Mouse (Mus musculus): ENCODE results near the gene Dnajb9. TPM values are rescaled to one million over a fixed set of nuclear protein-coding genes. Genes with fewer than 3 reads are reported as not detected.
"Not testable (repeated sequence)": the region's sequence is repeated elsewhere in the genome, so short reads cannot be mapped to it uniquely, and the experiment has no call there.

Gene Dnajb9
- 21.8 and 22.1 TPM in 2 replicates for polyA plus RNA-seq (2015; fragmentation: Nextera tagmentation; extraction: Ambion mirVana)

GRCm38 (mm10) chr12:44209824-44210752 is at the start of gene Dnajb9:
Dnajb9 (minus strand) TSS chr12:44210326.
- H3K4me3 ChIP-seq, result peak within 1 kb of the TSS; percentile 98
- H3K36me3 ChIP-seq, result peaks cover 4% of the 10 kb centered on the region; the same call in 1 of the 2 replicates
- WGBS, result under 1% methylated on average over 77 of the region's 77 CpGs
- H3K9ac ChIP-seq, result peak within 1 kb of the TSS; percentile 93
- H3K4me2 ChIP-seq, result peak within 1 kb of the TSS; percentile 67
- H3K4me1 ChIP-seq, result peaks cover 5% of the 10 kb centered on the region; the same call in 1 of the 2 replicates
- no peaks in the 10 kb centered on the region for H3K27me3 ChIP-seq
- ATAC-seq (ENCODE audit: borderline replicate concordance, extremely low read depth, low FRiP score, low TSS enrichment), result peak; percentile 100
- no peaks in the 10 kb centered on the region for H3K9me3 ChIP-seq
- peak within 1 kb of the TSS; percentile 76 for H3K27ac ChIP-seq

DNA sequence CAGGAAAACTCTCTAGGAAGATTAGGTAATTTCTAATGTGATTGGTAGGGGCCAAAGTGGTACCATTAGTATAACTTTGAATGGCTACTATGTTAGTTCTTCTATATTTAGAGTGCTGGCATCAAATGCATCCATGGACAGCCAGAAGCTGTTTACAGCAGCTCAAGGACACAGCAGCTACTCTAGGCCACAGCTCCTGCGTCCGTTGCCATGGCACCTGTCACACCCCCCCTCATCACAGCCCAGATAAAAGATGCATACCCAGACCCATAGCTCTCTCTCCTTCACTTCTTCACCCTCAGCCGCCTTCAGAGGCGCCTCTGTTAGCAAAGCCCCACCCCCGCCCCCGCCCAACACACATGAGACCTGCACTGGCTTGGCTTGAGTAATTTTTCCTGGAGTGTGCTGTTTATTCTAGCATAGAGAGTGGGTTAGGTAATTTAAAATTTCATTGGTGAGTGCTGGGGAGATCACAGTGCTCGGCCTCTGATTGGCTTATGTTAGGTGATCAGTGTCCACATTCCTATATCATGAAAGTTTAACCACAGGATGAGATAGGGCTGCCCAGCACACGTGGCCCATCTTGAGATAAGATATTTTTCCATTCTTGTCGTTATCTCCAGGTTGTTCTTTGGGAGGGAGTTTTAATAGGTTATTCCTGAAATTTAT is 38.3 kb upstream of the Dnajb9 start:
- no peaks in the 10 kb centered on the region for H3K9me3 ChIP-seq
- ATAC-seq (ENCODE audit: borderline replicate concordance, extremely low read depth, low FRiP score, low TSS enrichment), result no peak
- H3K27me3 ChIP-seq, result no peaks in the 10 kb centered on the region
- H3K9ac ChIP-seq, result no peak overlapping the region
- H3K4me1 ChIP-seq, result no peaks in the 10 kb centered on the region
- WGBS, result 55% methylated on average over 9 of the region's 9 CpGs
- H3K36me3 ChIP-seq, result no peaks in the 10 kb centered on the region
- no peak overlapping the region for H3K4me2 ChIP-seq
- no peak overlapping the region for H3K4me3 ChIP-seq
- no peak overlapping the region for H3K27ac ChIP-seq

DNA sequence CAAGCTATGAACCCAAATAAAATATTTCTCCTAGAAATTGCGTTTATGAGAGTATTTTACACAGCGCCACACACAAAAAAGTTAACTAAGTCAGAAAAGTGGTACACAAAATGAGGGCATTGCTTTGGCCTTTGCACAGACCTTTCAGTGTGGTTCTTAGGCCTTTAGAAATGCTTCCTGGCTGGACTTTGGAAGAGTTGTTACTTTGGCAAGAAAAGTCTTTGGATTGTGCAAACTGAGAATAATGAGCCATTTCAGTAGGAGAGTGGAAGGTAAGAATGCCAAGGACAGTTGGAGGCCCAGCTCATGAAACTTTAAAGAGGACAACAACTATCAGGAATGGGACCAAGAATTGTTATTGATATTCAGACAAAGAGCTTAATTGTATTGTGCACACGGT is 35.6 kb upstream of the Dnajb9 start:
- Histone ChIP-seq H3K4me3 (no peak overlapping the region), H3K27ac (no peak overlapping the region), H3K4me2 (no peak overlapping the region), H3K36me3 (no peaks in the 10 kb centered on the region), H3K9ac (no peak overlapping the region), H3K9me3 (no peaks in the 10 kb centered on the region), H3K4me1 (no peaks in the 10 kb centered on the region), H3K27me3 (no peaks in the 10 kb centered on the region)
- 83% methylated on average over 3 of the region's 3 CpGs for WGBS
- no peak for ATAC-seq (ENCODE audit: borderline replicate concordance, extremely low read depth, low FRiP score, low TSS enrichment)

- ATAC-seq (ENCODE audit: borderline replicate concordance, extremely low read depth, low FRiP score, low TSS enrichment), result no peak
Observed at GRCm38 (mm10) chr12:44242407-44242806, 32.3 kb upstream of the Dnajb9 start.

DNA sequence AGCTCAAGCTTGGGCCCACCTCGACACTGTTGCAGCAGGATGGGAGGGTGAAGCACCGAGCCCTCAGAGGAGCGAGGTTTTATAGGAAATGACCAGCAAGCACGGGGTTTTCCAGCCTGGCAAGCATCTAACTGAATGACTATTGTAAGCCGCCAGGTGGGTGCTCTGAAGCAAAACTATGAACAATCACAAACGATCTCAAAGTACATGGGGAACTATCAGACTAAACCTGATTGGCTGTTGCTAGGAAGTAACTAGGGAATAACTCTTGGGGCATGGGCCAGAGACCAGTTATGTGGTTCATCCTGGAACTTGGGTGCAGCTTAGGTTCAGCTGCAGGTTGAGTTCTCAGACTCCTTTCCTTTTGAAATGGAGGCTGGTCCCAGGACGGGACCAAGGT is 31.0 kb upstream of the Dnajb9 start:
- 71% methylated on average over 7 of the region's 7 CpGs for WGBS
- no peaks in the 10 kb centered on the region for H3K9me3 ChIP-seq
- H3K4me2 ChIP-seq, result no peak overlapping the region
- H3K4me1 ChIP-seq, result no peaks in the 10 kb centered on the region
- no peak for ATAC-seq (ENCODE audit: borderline replicate concordance, extremely low read depth, low FRiP score, low TSS enrichment)
- no peaks in the 10 kb centered on the region for H3K27me3 ChIP-seq
- H3K9ac ChIP-seq, result no peak overlapping the region
- H3K36me3 ChIP-seq, result no peaks in the 10 kb centered on the region
- no peak overlapping the region for H3K4me3 ChIP-seq
- no peak overlapping the region for H3K27ac ChIP-seq

More at GRCm38 (mm10) chr12:44242407-44242806, 32.3 kb upstream of the Dnajb9 start:
- no peaks in the 10 kb centered on the region for H3K27me3 ChIP-seq
- no peaks in the 10 kb centered on the region for H3K4me1 ChIP-seq
- H3K27ac ChIP-seq, result no peak overlapping the region
- H3K9ac ChIP-seq, result no peak overlapping the region
- H3K9me3 ChIP-seq, result no peaks in the 10 kb centered on the region
- 87% methylated on average over 4 of the region's 4 CpGs for whole genome bisulfite sequencing
- H3K4me2 ChIP-seq, result no peak overlapping the region
- no peaks in the 10 kb centered on the region for H3K36me3 ChIP-seq
- no peak overlapping the region for H3K4me3 ChIP-seq

DNA sequence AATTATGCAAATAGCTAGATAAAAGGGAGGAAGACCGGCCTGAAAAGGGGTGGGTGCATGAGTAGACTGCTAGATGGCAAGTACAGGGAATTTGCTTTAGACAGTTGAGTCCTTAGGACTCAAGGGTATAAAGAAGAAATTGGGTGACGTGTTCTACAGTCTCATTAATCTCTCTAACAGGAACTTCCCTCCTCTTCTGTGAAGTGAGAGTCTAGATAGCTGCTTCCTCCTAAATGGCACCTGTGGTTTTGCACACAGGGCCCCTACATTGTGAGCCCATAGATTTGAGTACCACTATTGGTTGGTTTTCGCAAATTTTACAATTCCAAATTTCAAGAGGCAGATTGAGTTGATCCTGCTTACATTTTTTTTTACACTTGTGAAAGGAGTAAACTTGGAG is 14.5 kb upstream of the Dnajb9 start:
- Histone ChIP-seq H3K9me3 (no peaks in the 10 kb centered on the region), H3K27me3 (no peaks in the 10 kb centered on the region), H3K4me2 (no peak overlapping the region), H3K4me1 (no peaks in the 10 kb centered on the region), H3K4me3 (no peak overlapping the region), H3K36me3 (no peaks in the 10 kb centered on the region), H3K27ac (no peak overlapping the region), H3K9ac (no peak overlapping the region)
- ATAC-seq (ENCODE audit: borderline replicate concordance, extremely low read depth, low FRiP score, low TSS enrichment), result no peak
- 58% methylated on average over 3 of the region's 3 CpGs for WGBS

GRCm38 (mm10) chr12:44223044-44223443 is 12.9 kb upstream of the Dnajb9 start:
- no peak for ATAC-seq (ENCODE audit: borderline replicate concordance, extremely low read depth, low FRiP score, low TSS enrichment)
- WGBS, result 75% methylated on average over 3 of the region's 3 CpGs
- no peaks in the 10 kb centered on the region for H3K36me3 ChIP-seq

GRCm38 (mm10) chr12:44221651-44222356 is 11.7 kb upstream of the Dnajb9 start:
- no peaks in the 10 kb centered on the region for H3K27me3 ChIP-seq
- no peak overlapping the region for H3K27ac ChIP-seq
- peak overlapping the region; percentile 73 for H3K4me2 ChIP-seq
- H3K9me3 ChIP-seq, result no peaks in the 10 kb centered on the region
- no peaks in the 10 kb centered on the region for H3K4me1 ChIP-seq
- ATAC-seq (ENCODE audit: borderline replicate concordance, extremely low read depth, low FRiP score, low TSS enrichment), result peak; percentile 39; the same call in 1 of the 2 replicates
- WGBS, result 1% methylated on average over 76 of the region's 89 CpGs
- H3K9ac ChIP-seq, result peak overlapping the region; percentile 54
- no peaks in the 10 kb centered on the region for H3K36me3 ChIP-seq
- peak overlapping the region; percentile 70 for H3K4me3 ChIP-seq

More at GRCm38 (mm10) chr12:44223044-44223443, 12.9 kb upstream of the Dnajb9 start:
- H3K27ac ChIP-seq, result no peak overlapping the region
- no peaks in the 10 kb centered on the region for H3K27me3 ChIP-seq
- H3K4me2 ChIP-seq, result no peak overlapping the region
- H3K9me3 ChIP-seq, result no peaks in the 10 kb centered on the region
- no peak overlapping the region for H3K4me3 ChIP-seq
- H3K9ac ChIP-seq, result no peak overlapping the region
- no peaks in the 10 kb centered on the region for H3K4me1 ChIP-seq

DNA sequence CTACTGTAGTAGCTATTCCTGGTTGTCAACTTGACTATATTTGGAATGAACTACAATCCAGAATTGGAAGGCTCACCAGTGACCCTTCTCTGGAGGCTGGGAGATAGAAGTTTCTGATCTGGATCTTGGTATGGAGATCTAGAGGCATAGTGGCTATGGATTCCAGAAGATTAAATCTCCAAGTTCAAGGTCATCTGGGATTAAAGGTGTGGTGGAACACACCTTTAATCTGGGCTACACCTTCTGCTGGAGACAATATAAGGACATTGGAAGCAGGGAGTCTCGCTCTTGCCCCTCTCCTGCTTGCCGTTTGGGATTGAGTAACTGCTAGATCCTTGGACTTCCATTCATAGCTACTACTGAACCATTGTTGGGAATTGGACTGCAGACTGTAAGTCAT is 10.9 kb upstream of the Dnajb9 start, which contains the start of gene Pnpla8:
Gene Pnpla8, plus strand, starts transcription at position 301 of the 400 bp plus-strand sequence.
- not testable (repeated sequence) for H3K27ac ChIP-seq; ATAC-seq (ENCODE audit: borderline replicate concordance, extremely low read depth, low FRiP score, low TSS enrichment)
- 100% methylated on average over 2 of the region's 2 CpGs for WGBS

GRCm38 (mm10) chr12:44211555-44211954 is 1.4 kb upstream of the Dnajb9 start:
- no peak overlapping the region for H3K27ac ChIP-seq
- H3K9ac ChIP-seq, result no peak overlapping the region
- H3K4me2 ChIP-seq, result no peak overlapping the region
- WGBS, result 91% methylated on average over 3 of the region's 3 CpGs
- H3K4me3 ChIP-seq, result no peak overlapping the region
- peaks cover 5% of the 10 kb centered on the region; the same call in 1 of the 2 replicates for H3K4me1 ChIP-seq
- ATAC-seq (ENCODE audit: borderline replicate concordance, extremely low read depth, low FRiP score, low TSS enrichment), result no peak
- H3K36me3 ChIP-seq, result no peaks in the 10 kb centered on the region
- H3K27me3 ChIP-seq, result no peaks in the 10 kb centered on the region
- no peaks in the 10 kb centered on the region for H3K9me3 ChIP-seq

More for the DNA sequence above, 10.9 kb upstream of the Dnajb9 start, which contains the start of gene Pnpla8:
- not testable (repeated sequence) for H3K4me1 ChIP-seq, H3K27me3 ChIP-seq, H3K36me3 ChIP-seq, H3K9me3 ChIP-seq
- peak within 1 kb of the TSS; percentile 73 for H3K4me2 ChIP-seq
- H3K9ac ChIP-seq, result peak within 1 kb of the TSS; percentile 54
- H3K4me3 ChIP-seq, result peak within 1 kb of the TSS; percentile 70

DNA sequence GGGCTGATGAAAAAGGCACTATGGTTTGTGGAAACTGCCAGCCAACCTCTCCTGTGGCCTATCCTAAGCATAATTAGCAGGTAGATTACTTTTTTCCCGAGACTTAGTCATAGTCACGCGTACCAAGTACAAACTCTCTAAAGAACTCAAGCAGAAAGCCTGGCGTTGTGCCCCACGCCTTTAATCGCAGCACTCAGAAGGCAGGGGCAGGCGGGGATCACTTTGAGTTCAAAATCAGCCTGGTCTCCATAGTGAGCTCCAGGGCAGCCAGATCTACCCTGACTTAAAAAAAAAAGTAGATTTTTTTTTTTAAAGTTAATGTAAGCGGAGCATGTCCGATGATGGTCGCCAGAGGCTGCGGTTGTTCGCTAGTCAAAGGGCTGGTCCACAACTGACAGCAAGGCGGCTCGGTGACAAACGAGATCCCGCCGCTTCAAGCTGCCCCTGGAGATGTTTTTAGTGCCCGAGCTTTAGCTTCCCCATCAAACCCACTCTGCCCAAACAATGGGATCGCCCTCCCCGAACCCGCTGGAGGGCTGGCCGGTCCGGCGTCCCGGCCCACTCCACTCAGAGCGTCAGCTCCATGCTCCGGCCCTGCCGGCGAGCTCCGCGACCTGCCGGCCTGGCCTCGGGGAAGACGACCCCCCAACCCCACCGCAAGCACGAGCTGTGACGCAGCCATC is 844 bp downstream of the Dnajb9 start:
- H3K4me3 ChIP-seq, result peak overlapping the region; percentile 98
- H3K9me3 ChIP-seq, result no peaks in the 10 kb centered on the region
- H3K9ac ChIP-seq, result peak overlapping the region; percentile 93
- H3K4me1 ChIP-seq, result peaks cover 5% of the 10 kb centered on the region; the same call in 1 of the 2 replicates
- under 1% methylated on average over 37 of the region's 37 CpGs for WGBS
- peak overlapping the region; percentile 76 for H3K27ac ChIP-seq
- H3K27me3 ChIP-seq, result no peaks in the 10 kb centered on the region
- H3K36me3 ChIP-seq, result peaks cover 4% of the 10 kb centered on the region; the same call in 1 of the 2 replicates
- ATAC-seq (ENCODE audit: borderline replicate concordance, extremely low read depth, low FRiP score, low TSS enrichment), result no peak
- H3K4me2 ChIP-seq, result peak overlapping the region; percentile 67

Measured in lung, embryonic 15.5 days (tissue).